Mouse (Mus musculus) kidney, embryonic 14.5 days (tissue): ENCODE data around the gene Mbd3l2. TPM values are rescaled to one million over a fixed set of nuclear protein-coding genes. Genes with fewer than 3 reads are reported as not detected.
"Not testable (repeated sequence)": the region's sequence is repeated elsewhere in the genome, so short reads cannot be mapped to it uniquely, and the experiment has no call there.

Source experiments
- ATAC-seq: fragments of 200-750 bp; cut with Nextera tagmentation; 2 replicates; pipeline ENCODE4 v1.8.0; 2017; ENCODE audit warnings: moderate number of reproducible peaks, mild to moderate bottlenecking, moderate TSS enrichment, moderate library complexity; ENCODE audit not compliant: low FRiP score, low TSS enrichment
- H3K27ac ChIP-seq: fragments of 300-500 bp; sonication (generic); 2 replicates; pipeline ENCODE4 v1.5.1; 2014; ENCODE audit warnings: low read depth, mild to moderate bottlenecking, low read length, moderate library complexity, mixed read lengths
- H3K27me3 ChIP-seq: fragments of 300-500 bp; sonication (generic); 2 replicates; pipeline ENCODE4 v1.6.1; 2014; ENCODE audit warnings: mild to moderate bottlenecking, low read length; ENCODE audit not compliant: control insufficient read depth, insufficient read depth
- H3K36me3 ChIP-seq: fragments of 300-500 bp; sonication (generic); 2 replicates; pipeline ENCODE4 v1.6.1; 2014; ENCODE audit warnings: low read length, mixed read lengths; ENCODE audit not compliant: control insufficient read depth, insufficient read depth
- H3K4me1 ChIP-seq: fragments of 300-500 bp; sonication (generic); 2 replicates; pipeline ENCODE4 v1.6.1; 2014; ENCODE audit warnings: low read length, mixed read lengths; ENCODE audit not compliant: control insufficient read depth, insufficient read depth
- H3K4me2 ChIP-seq: fragments of 300-500 bp; sonication (generic); replicated peaks from 2 replicates; pipeline ENCODE4 v1.6.1; 2014; ENCODE audit warnings: low read depth, mild to moderate bottlenecking, low read length
- H3K4me3 ChIP-seq: fragments of 300-500 bp; sonication (generic); 2 replicates; pipeline ENCODE4 v1.5.1; 2014; ENCODE audit warnings: mild to moderate bottlenecking, low read length
- H3K9ac ChIP-seq: fragments of 300-500 bp; sonication (generic); 2 replicates; pipeline ENCODE4 v1.6.1; 2014; ENCODE audit warnings: low read depth, mild to moderate bottlenecking, low read length, moderate library complexity
- H3K9me3 ChIP-seq: fragments of 300-500 bp; sonication (generic); 2 replicates; pipeline ENCODE4 v1.6.1; 2016; ENCODE audit warnings: low read length; ENCODE audit not compliant: control insufficient read depth
- WGBS: fragments of 180-500 bp; shearing (Covaris S2); extraction: QIAGEN DNeasy Blood & Tissue Kit; methylation state at CpG from one replicate; pipeline ENCODE4 v1.1.7; 2014; 5-methylcytosine and 5-hydroxymethylcytosine counted together
- polyA plus RNA-seq: library from polyadenylated mRNA; unstranded; fragments of >200 nt; fragmentation: Nextera tagmentation; extraction: Ambion mirVana; gene quantifications from 2 replicates; pipeline ENCODE4 v1.2.1, GENCODE M21; 2014

Gene Mbd3l2
- not detected in 2 replicates for polyA plus RNA-seq

DNA sequence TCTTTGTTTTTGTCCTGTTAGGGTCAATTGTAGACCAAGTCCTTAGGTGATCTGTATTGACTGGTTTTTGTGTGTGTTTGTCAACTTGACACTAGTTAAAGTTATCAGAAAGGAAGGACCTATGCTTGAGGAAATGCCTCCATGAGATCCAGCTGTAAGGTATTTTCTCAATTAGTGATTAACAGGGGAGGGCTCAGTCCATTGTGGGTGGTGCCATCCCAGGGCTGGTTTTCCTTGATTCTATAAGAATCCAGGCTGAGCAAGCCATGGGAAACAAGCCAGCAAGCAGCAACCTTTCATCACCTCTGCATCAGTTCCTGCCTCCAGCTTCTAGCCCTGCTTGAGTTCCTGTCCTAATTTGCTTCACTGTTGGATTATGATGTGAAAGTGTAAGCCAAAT lies at the start of gene Mbd3l2:
Gene Mbd3l2, plus strand, starts transcription at position 301 of the 400 bp plus-strand sequence.
- ATAC-seq: no peak
- no peaks in the 10 kb centered on the region for H3K9me3 ChIP-seq
- H3K27me3 ChIP-seq: no peaks in the 10 kb centered on the region
- no peak within 1 kb of the TSS for H3K4me2 ChIP-seq
- H3K36me3 ChIP-seq: no peaks in the 10 kb centered on the region
- no peaks in the 10 kb centered on the region for H3K4me1 ChIP-seq
- H3K4me3 ChIP-seq: no peak within 1 kb of the TSS
- no peak within 1 kb of the TSS for H3K27ac ChIP-seq
- no peak within 1 kb of the TSS for H3K9ac ChIP-seq

DNA sequence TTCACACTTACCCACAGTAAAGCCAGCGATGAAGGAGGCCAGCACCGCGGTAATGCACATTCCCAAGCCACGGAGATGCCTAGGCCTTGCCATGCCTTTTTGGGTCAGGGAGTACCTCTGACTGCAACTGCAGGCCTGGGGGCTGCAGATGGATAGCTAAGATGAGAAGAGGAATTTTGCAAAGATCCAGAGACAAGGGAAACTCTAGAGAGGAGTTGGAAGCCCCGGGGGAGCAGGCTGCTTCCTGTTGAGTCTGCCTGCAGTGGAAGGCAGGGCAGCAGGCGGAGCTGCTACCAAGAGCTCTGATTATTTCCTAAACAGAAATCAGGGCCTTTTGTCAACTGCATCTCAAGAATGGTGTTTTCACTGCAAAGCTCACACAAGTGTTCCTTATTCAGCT lies 44.7 kb upstream of the Mbd3l2 start:
- Histone ChIP-seq H3K9me3 (no peaks in the 10 kb centered on the region), H3K36me3 (no peaks in the 10 kb centered on the region), H3K27me3 (no peaks in the 10 kb centered on the region), H3K4me3 (peak overlapping the region; percentile 18; the same call in 1 of the 2 replicates), H3K9ac (no peak overlapping the region), H3K27ac (no peak overlapping the region), H3K4me2 (no peak overlapping the region; the same call in 1 of the 2 replicates), H3K4me1 (no peaks in the 10 kb centered on the region)
- ATAC-seq: peak; percentile 49; the same call in 1 of the 2 replicates
- WGBS: 30% methylated on average over 6 of the region's 6 CpGs

DNA sequence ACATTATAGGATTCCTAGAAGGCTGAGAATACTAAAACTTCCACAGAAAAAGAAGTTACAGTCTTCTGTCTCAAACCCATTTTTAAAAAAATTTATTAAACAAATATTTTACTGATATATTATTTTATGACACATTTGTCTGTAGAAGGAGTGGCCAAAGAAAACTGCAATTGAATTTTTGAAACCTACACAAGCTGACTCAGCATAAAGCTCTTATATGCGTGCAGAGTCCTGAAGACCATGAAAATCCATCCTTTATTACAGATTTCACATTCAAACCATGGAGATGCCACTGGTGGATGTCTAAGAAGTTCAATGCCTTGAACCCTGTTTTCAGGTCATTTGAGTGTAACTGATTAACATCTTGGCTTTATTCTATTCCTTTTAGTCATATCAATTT lies 30.8 kb upstream of the Mbd3l2 start:
- Histone ChIP-seq H3K4me2 (no peak overlapping the region), H3K4me3 (no peak overlapping the region), H3K4me1 (no peaks in the 10 kb centered on the region), H3K36me3 (no peaks in the 10 kb centered on the region), H3K27me3 (no peaks in the 10 kb centered on the region), H3K9ac (no peak overlapping the region), H3K27ac (no peak overlapping the region), H3K9me3 (no peaks in the 10 kb centered on the region; the same call in 1 of the 2 replicates)
- 92% methylated on average over 1 of the region's 1 CpGs for WGBS
- ATAC-seq: no peak

DNA sequence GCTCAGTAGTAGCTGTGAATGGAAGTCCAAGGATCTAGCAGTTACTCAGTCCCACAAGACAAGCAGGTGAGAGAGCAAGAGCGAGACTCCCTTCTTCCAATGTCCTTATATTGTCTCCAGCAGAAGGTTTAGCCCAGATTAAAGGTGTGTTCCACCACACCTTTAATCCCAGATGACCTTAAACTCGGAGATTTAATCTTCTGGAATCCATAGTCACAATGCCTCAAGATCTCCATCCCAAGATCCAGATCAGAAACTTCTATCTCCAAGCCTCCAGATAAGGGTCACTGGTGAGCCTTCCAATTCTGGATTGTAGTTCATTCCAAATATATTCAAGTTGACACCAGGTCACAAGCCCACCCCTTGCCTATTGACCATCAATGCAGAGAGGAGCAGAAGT lies 27.6 kb upstream of the Mbd3l2 start, which contains the start of gene Naalad2:
Gene Naalad2, minus strand, starts transcription at position 101 of the 400 bp plus-strand sequence.
- not testable (repeated sequence) for H3K9me3 ChIP-seq, H3K27ac ChIP-seq, H3K9ac ChIP-seq, H3K36me3 ChIP-seq, ATAC-seq, H3K4me2 ChIP-seq, H3K4me3 ChIP-seq, H3K4me1 ChIP-seq, H3K27me3 ChIP-seq
- WGBS: 90% methylated on average over 2 of the region's 2 CpGs

DNA sequence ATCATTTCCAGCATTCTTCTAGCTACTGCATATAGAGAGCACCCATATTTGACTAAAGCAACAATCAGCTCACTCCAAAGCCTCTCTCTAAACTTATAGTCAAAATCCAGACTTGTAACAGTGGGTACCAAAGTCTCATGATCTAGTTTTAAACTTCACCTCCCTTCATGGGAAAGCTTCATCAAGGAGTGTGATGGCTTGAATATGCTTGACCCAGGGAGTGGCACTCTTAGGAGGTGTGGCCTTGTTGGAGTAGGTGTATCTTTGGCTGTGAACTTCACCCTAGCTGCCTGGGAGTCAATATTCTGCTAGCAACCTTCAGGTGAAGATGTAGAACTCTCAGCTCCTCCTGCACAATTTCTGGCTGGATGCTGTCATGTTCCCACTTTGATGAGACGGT lies 26.3 kb upstream of the Mbd3l2 start, which contains the start of gene Ubtfl1:
Gene Ubtfl1, plus strand, starts transcription at position 301 of the 400 bp plus-strand sequence.
- Histone ChIP-seq H3K9me3 (no peaks in the 10 kb centered on the region), H3K4me1 (no peaks in the 10 kb centered on the region), H3K4me2 (no peak within 1 kb of the TSS), H3K4me3 (no peak within 1 kb of the TSS), H3K36me3 (no peaks in the 10 kb centered on the region), H3K27ac (no peak within 1 kb of the TSS), H3K9ac (no peak within 1 kb of the TSS), H3K27me3 (no peaks in the 10 kb centered on the region)
- no peak for ATAC-seq
- 88% methylated on average over 1 of the region's 1 CpGs for WGBS

DNA sequence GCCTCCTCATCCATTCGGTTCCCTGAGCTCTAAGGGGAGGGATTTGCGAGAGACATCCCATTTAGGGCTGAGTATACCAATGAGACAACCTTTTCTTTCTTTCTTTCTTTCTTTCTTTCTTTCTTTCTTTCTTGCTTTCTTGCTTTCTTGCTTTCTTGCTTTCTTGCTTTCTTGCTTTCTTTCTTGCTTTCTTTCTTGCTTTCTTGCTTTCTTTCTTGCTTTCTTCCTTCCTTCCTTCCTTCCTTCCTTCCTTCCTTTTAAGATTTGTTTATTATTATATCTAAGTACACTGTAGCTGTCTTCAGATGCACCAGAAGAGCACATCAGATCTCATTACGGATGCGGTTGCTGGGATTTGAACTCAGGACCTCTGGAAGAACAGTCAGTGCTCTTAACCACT lies 18.1 kb upstream of the Mbd3l2 start:
- ATAC-seq, H3K9me3 ChIP-seq, H3K9ac ChIP-seq, H3K27ac ChIP-seq, H3K4me1 ChIP-seq, H3K36me3 ChIP-seq, H3K4me3 ChIP-seq, H3K27me3 ChIP-seq, H3K4me2 ChIP-seq: not testable (repeated sequence)
- 82% methylated on average over 4 of the region's 4 CpGs for WGBS

DNA sequence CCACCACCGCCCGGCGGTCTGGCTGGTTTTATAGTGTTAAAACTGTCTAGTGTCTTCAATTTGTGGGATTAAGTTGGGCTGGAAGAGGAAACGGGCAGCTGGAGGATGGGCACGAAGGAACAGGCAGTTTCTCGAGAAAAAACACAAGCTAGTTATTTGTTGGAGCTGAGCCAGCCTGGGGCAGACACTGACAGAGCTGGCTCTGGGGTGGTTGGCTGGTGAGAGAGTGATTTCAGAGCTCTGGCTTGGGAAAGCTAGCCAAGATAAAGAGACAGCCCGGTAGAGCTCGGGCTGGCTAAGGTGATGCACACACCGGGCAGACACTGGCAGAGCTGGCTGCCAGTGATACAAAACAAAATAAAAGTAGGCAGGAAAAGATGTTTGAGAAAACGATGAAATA lies 1.2 kb downstream of the Mbd3l2 start:
- no peaks in the 10 kb centered on the region for H3K4me1 ChIP-seq
- no peaks in the 10 kb centered on the region for H3K36me3 ChIP-seq
- H3K9me3 ChIP-seq: no peaks in the 10 kb centered on the region
- ATAC-seq: no peak
- H3K9ac ChIP-seq: no peak overlapping the region
- no peaks in the 10 kb centered on the region for H3K27me3 ChIP-seq
- no peak overlapping the region for H3K4me3 ChIP-seq
- no peak overlapping the region for H3K27ac ChIP-seq
- H3K4me2 ChIP-seq: no peak overlapping the region
- 86% methylated on average over 10 of the region's 10 CpGs for WGBS

DNA sequence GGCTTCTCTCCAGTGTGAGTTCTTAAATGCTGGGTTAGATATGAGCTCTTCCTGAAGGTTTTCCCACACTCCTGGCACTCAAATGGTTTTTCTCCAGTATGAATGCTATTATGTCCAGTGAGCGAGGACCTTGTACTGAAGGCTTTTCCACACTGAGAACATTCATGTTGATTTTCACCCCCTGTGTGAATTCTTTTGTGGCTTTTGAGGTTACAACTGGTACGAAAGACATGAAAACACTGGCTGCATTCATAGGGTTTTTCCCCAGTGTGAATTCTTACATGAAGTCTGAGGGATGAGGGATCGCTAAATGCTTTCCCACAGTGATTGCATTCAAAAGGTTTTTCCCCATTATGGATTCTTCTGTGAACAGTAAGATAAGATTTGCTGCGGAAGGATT lies 26.1 kb downstream of the Mbd3l2 start:
- peaks cover 4% of the 10 kb centered on the region; the same call in 1 of the 2 replicates for H3K9me3 ChIP-seq
- no peaks in the 10 kb centered on the region for H3K4me1 ChIP-seq
- 94% methylated on average over 4 of the region's 4 CpGs for WGBS
- H3K27me3 ChIP-seq: no peaks in the 10 kb centered on the region
- no peak overlapping the region for H3K9ac ChIP-seq
- ATAC-seq: no peak
- no peak overlapping the region for H3K4me2 ChIP-seq
- H3K27ac ChIP-seq: no peak overlapping the region
- no peak overlapping the region for H3K4me3 ChIP-seq
- H3K36me3 ChIP-seq: peaks cover 18% of the 10 kb centered on the region; the same call in 1 of the 2 replicates

DNA sequence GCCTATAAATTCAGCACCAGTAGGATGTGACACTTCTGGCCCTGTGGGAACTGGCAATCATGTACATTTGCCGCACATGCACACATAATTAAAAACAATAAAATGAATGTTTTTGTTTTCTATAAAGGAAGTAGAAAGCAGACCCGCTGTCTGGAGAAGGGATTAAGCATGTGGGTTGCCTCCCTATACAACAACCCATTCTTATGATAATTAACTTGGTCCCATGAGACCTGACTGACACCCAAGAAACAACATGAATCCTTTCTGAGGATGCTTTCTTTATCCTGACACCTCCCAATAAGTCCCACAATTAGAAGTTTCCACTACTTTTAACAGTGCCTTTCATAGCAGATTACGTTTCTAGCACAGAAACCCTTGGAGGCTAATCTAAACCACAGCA lies 36.9 kb downstream of the Mbd3l2 start:
- Histone ChIP-seq H3K27ac (no peak overlapping the region), H3K36me3 (no peaks in the 10 kb centered on the region), H3K4me3 (no peak overlapping the region), H3K9ac (no peak overlapping the region), H3K27me3 (no peaks in the 10 kb centered on the region), H3K4me1 (no peaks in the 10 kb centered on the region), H3K4me2 (no peak overlapping the region), H3K9me3 (peaks cover 3% of the 10 kb centered on the region; the same call in 1 of the 2 replicates)
- WGBS: 77% methylated on average over 3 of the region's 3 CpGs
- ATAC-seq: no peak
